Mouse (Mus musculus) liver, adult 2 months (tissue): ENCODE results near the gene Mettl24.

ENCODE experiments used
- CTCF ChIP-seq: fragments of 200-500 bp; IDR thresholded peaks from 2 replicates; pipeline ENCODE4 v1.5.1; 2011; ENCODE audit warnings: low read depth, low read length, control low read depth
- POLR2A ChIP-seq: fragments of 200-500 bp; IDR thresholded peaks from 2 replicates; pipeline ENCODE4 v1.6.1; 2011; ENCODE audit warnings: low read length, control low read depth; ENCODE audit not compliant: insufficient read depth; ENCODE audit errors: extremely low read depth

GRCm38 (mm10) chr10:40687407-40687806 is 4.3 kb downstream of the Mettl24 start:
- TF ChIP-seq POLR2A, result no peak
- TF ChIP-seq CTCF, result no peak
